ENCODE assay signal across 7 mouse cellular contexts in the genomic region with DNA sequence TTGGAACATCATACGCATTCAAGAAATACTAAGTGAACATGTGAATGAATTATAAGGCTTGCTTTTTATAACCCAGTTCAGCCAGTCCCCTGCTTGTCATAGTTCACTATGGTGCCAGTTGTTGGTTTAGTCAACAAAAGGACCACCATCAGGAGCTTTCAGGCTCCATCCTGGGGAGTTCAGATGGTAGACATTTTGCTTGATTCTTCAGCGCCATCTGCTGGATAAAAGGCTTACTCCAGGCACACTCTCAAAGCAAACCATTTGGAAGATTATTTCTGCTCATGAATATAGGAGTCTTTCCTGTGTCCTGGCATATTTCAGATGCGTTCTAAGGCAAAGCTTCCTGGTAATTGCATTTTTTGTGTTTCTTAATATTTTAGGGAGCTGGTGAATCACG.
DNase-seq lines count a peak whose midpoint lies in the region; ATAC-seq and TF ChIP-seq lines count a peak whose summit lies in the region.

No protein-coding gene starts in this region.

- in situ Hi-C loops in ES-E14 (cut with MboI; ENCODE audit: low sequenced_read_pairs in 2 of 2, unreplicated experiment in 2 of 2) = loop anchor here in 1 of 2 experiments (25.0 kb wide), 1 partner anchor 220 kb away; no protein-coding TSS in a partner anchor

- H3K9ac ChIP-seq in ES-E14 (ENCODE audit: insufficient read depth, low read depth, low read length, poor library complexity, severe bottlenecking) = no peak overlapping the region
- no peak overlapping the region for H3K9ac ChIP-seq in embryonic facial prominence, embryonic 11.5 days (replicated peaks; ENCODE audit: low read length)

- no peak overlapping the region for H3K27ac ChIP-seq in ES-E14 (ENCODE audit: insufficient read depth, low read depth, low read length, poor library complexity, severe bottlenecking)
- H3K27ac ChIP-seq in embryonic facial prominence, embryonic 11.5 days (replicated peaks; ENCODE audit: low read depth, low read length) = no peak overlapping the region

- DNase-seq in ES-E14 (ENCODE audit: low read depth, low spot score) = peak; percentile 26
- DNase-seq in adrenal gland, postnatal 36 days = peak; percentile 53 to 78
- peak; percentile 85 for DNase-seq in embryonic facial prominence, embryonic 11.5 days (ENCODE audit: low spot score)
- DNase-seq in layer of hippocampus, adult 18-20 months (ENCODE audit: low spot score in 2 of 2) = peak; percentile 51 to 92
- DNase-seq in lung, postnatal 10 days = peak; percentile 75
- peak; percentile 73 for DNase-seq in right cerebral cortex, adult 18-20 months

- H3K9me3 ChIP-seq in ES-E14 (ENCODE audit: control insufficient read depth, insufficient read depth, low read depth, low read length) = no peaks in the 10 kb centered on the region
- no peaks in the 10 kb centered on the region for H3K9me3 ChIP-seq in embryonic facial prominence, embryonic 11.5 days (replicated peaks; ENCODE audit: control insufficient read depth, low read length)

- no peaks in the 10 kb centered on the region for H3K27me3 ChIP-seq in embryonic facial prominence, embryonic 11.5 days (ENCODE audit: control insufficient read depth, insufficient read depth, low read length)

- H3K36me3 ChIP-seq in ES-E14 (ENCODE audit: control insufficient read depth, insufficient read depth, low read length, poor library complexity, severe bottlenecking) = no peaks in the 10 kb centered on the region
- H3K36me3 ChIP-seq in embryonic facial prominence, embryonic 11.5 days (replicated peaks; ENCODE audit: control insufficient read depth, insufficient read depth, low read depth, low read length) = no peaks in the 10 kb centered on the region

- no peak overlapping the region for H3K4me2 ChIP-seq in embryonic facial prominence, embryonic 11.5 days (ENCODE audit: low read depth, low read length)

- WGBS in embryonic facial prominence, embryonic 11.5 days = 31% methylated on average over 4 of the region's 4 CpGs

- ATAC-seq in embryonic facial prominence, embryonic 11.5 days (replicated peaks; ENCODE audit: insufficient number of reproducible peaks, low FRiP score, low TSS enrichment, low read depth) = peak; percentile 44; the same call in 1 of the 2 replicates
- peak; percentile 58 to 72; a peak in 3 of 4 replicates for ATAC-seq in hematopoietic stem cell, adult 5-6 weeks (replicated peaks in 1 of 2; ENCODE audit: insufficient read depth in 1 of 2, low FRiP score in 2 of 2, low TSS enrichment in 1 of 2, low read depth in 1 of 2, poor library complexity in 2 of 2, severe bottlenecking in 2 of 2)

- no peak overlapping the region for H3K4me3 ChIP-seq in ES-E14 (ENCODE audit: insufficient read depth in 1 of 2, low read depth in 1 of 2, low read length in 2 of 2, poor library complexity in 1 of 2, severe bottlenecking in 1 of 2)
- no peak overlapping the region for H3K4me3 ChIP-seq in embryonic facial prominence, embryonic 11.5 days (ENCODE audit: low read depth, low read length)

- no peaks in the 10 kb centered on the region for H3K4me1 ChIP-seq in ES-E14 (ENCODE audit: control insufficient read depth in 2 of 2, insufficient read depth in 2 of 2, low read length in 2 of 2, poor library complexity in 1 of 2)
- no peaks in the 10 kb centered on the region for H3K4me1 ChIP-seq in embryonic facial prominence, embryonic 11.5 days (ENCODE audit: control insufficient read depth, insufficient read depth, low read length)

TF ChIP-seq in ES-E14, 5 proteins besides CTCF, POLR2A, EP300 and RAD21:
- TF ChIP-seq ZNF384 (IDR thresholded peaks at IDR 0.05; ENCODE audit: low read depth, low read length) (no peak), HCFC1 (IDR thresholded peaks at IDR 0.05; ENCODE audit: borderline replicate concordance, insufficient read depth, low read length) (no peak), ZC3H11A (IDR thresholded peaks at IDR 0.05; ENCODE audit: borderline replicate concordance, low read depth, low read length) (peak; percentile 86; the same call in 1 of the 2 replicates), MAFK (IDR thresholded peaks at IDR 0.05; ENCODE audit: insufficient read depth, low read depth, low read length) (no peak)

Comparison
In these comparisons a context has a peak if more than half of its experiments do, and no peak if none do; other contexts are left out.
1. DNase-seq: peak in every context shown above with its lines; median percentile 85 in embryonic facial prominence, embryonic 11.5 days; 75 in lung, postnatal 10 days; 73 in right cerebral cortex, adult 18-20 months; 72 in layer of hippocampus, adult 18-20 months; 66 in adrenal gland, postnatal 36 days; 26 in ES-E14.